Mouse (Mus musculus) cerebellum, postnatal 14 days (tissue): ENCODE data around the gene Rere.
"Not testable (repeated sequence)": the region's sequence is repeated elsewhere in the genome, so short reads cannot be mapped to it uniquely, and the experiment has no call there.

ENCODE experiments used
- DNase-seq, 2 experiments: peaks; one replicate each; pipeline ENCODE4 v3.0.0; 2021; ENCODE audit warnings: mixed read lengths in 2 of 2

The Rere gene

DNA sequence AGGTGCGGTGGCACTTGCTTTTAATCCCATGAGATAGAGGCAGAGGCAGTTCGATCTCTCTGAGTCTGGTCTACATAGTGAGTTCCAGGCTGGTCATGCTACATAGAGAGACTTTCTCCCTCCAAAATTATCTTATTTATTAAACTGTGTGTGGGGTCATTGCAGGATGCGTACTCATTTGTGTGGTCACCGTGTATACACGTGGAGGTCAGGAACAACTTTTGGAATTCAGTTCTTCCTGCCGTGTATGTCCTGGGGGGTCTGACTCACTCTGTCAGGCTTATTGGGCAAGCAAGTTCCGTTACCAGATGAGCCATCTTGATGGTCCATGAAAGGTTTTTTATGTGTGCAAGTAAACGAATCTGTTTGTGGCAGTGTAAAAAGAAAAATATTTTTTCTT, 5.5 kb downstream of the Rere start:
- no peak for DNase-seq

DNA sequence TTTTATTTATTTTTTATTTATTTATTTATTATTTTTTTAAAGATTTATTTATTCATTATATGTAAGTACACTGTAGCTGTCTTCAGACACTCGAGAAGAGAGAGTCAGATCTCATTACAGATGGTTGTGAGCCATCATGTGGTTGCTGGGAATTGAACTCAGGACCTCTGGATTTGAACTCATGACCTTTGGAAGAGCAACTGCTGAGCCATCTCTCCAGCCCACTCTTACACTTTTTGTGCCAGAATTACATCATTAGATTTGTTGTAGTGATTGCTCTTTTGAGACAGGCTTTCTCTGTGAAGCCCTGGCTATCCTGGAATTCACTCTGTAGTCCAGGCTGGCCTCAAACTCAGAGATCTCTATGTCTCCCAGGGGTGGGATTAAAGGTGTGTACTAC, 6.0 kb downstream of the Rere start:
- DNase-seq: not testable (repeated sequence)

DNA sequence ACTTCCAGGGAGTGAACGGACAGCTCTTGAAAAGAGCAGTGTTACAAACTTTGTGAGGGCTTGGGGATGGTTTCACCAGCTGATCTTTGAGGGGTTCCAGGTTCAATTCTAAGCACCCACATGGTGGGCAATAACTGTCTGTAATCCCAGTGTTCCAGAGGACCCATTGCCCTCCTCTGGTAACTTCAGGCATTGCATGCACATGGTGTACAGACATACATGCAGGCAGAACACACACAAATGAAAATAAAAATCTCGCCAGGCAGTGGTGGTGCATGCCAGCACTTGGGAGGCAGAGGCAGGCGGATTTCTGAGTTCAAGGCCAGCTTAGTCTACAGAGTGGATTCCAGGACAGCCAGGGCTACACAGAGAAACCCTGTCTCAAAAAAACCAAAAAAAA, 10.5 kb downstream of the Rere start:
- DNase-seq: peak in 1 of 2 experiments; percentile 30

DNA sequence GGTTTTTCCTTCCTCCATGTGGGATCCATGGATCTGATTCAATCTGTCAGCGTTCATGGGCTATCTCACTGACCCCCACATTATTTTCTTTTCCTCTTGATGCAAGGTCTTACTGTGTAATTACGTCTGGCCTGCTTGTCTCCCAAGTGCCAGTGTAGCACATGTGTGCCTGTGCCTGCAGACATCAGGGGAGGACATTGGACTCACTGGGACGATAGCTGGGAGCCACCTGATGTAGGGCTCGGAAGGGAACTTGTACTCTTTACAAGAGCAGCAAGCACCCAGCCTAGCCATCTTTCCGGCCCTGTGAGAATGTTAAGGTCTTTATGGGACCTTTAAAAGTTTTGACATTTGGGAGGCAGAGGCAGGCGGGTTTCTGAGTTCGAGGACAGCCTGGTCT, 13.4 kb downstream of the Rere start:
- no peak for DNase-seq

DNA sequence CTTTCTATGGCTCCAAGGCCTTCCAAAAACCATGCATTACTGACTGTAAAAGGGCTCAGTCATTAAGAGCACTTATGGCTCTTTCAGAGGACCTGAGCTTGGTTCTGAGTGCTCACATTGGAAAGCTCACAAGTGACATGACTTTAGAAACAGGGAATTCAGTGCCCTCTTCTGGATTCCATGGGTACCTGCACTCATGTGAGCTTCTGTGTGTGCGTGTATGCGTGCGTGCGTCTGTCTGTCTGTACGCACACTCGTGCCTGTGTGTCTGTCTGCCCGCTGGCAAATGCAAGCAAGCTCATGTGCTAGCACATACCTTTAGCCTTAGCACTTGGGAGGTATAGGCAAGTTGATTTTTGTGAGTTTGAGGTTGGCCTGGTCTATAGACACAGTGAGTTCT, 14.5 kb downstream of the Rere start:
- DNase-seq: no peak

GRCm38 (mm10) chr4:150302726-150303125, 21.3 kb downstream of the Rere start:
- no peak for DNase-seq

DNA sequence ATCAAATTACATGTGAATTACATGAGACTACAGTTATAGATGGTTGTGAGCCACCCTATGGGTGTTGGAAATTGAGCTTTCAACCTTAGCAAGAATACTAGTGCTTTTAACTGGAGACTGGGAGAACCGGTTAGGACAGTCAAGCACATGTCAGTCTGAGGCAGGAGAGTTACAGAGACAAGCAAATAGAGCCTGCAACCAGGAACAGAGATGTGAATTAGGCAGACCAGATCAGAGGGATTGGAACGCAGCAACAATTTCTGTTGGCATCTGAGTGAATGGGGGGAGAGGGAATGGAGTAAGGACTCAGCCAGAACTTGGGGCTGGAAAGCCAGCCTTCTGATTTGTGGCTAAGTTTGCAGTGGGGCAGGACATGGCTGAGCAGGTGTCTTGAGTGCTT, 25.3 kb downstream of the Rere start:
- no peak for DNase-seq

- no peak for DNase-seq
These were observed 25.8 kb downstream of the Rere start for GRCm38 (mm10) chr4:150307226-150307625.

GRCm38 (mm10) chr4:150311431-150311830, 30.0 kb downstream of the Rere start:
- no peak for DNase-seq

GRCm38 (mm10) chr4:150312646-150313045, 31.2 kb downstream of the Rere start:
- DNase-seq: peak; percentile 42 to 71

DNA sequence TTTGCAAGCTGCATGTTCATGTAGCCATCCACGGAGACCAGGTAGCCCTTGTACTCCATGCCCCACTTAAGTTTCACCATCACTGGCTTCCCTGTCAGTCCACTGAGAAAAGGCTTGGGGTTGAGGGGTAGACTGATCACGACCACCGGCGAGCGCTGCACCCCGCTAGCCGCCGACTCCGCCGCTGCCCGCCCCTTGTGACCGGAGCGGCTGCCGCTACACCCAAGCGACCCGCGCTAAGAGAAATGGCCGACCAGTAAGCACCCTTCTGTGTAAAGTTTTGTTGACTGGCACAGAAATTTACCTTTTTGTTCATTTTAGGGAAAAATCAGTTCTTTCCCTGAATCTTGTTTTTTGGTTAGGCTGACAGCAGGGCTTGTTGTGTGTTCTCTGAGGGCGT, 33.9 kb downstream of the Rere start:
- peak in 1 of 2 experiments; percentile 35 for DNase-seq

DNA sequence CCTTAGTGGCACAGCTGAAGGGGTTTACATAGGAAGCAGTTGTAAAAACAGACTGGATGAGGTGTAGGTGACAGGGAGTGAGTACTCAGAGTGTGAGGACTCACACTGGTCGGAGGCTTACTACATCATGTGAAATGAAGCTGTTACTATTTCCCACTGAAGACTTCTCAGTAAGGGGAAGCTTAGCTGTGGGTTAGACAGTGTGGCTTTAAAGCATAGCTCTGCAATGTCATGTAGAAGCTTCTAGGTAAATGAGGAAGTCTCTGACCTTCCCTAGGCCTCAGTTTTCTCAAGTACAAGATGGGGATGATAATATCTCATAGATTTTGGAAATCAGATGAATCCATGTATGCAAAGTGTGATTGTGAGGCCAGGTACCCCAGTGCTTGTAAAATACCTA, 35.1 kb downstream of the Rere start:
- DNase-seq: no peak

- DNase-seq: peak in 1 of 2 experiments; percentile 29
These were observed 43.8 kb downstream of the Rere start for GRCm38 (mm10) chr4:150325046-150325801.

GRCm38 (mm10) chr4:150326005-150326404, 44.6 kb downstream of the Rere start:
- DNase-seq: no peak

- peak in 1 of 2 experiments; percentile 17 for DNase-seq
These were observed 46.0 kb downstream of the Rere start for GRCm38 (mm10) chr4:150327476-150327875.

- no peak for DNase-seq
These were observed 52.7 kb downstream of the Rere start for GRCm38 (mm10) chr4:150333927-150334682.

- no peak for DNase-seq
These were observed 55.8 kb downstream of the Rere start for GRCm38 (mm10) chr4:150337260-150337659.

DNA sequence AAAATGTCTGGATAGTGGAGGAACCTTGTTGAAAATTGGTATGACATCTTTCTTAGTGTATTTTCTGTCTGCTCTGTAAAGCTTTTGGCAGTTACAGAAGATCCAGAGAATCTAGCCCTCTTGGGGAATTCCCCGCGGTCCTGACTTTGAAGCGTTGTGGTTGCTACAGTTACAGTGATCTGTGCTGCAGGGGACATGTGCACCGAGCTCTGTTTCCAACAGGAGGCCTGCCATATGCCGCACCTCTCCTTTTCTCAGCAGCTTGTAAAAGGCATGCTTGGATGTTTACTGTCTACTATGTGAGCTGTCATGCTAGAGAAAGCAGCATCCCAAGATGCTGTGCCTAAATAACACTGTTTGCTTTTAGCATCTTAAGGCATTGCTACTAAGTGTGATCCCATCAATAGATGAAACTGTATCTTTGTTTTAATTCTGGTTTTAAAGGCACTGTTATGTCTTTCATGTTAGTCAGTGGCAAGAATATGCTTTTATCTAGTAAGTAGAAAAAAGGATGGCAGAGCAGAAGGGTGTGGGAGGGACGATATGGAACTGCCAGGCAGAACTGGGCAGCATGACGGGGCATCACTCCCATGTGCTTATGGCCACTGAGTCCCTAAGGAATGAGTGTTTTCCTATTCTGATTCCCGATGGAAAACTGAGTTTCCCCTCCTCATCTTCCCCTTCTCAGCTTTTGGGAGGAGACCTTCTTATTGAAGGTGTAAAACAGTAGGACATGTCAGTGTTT, 57.6 kb downstream of the Rere start:
- DNase-seq: peak; percentile 65

- DNase-seq: no peak
These were observed 59.5 kb downstream of the Rere start for GRCm38 (mm10) chr4:150340796-150341525.

- DNase-seq: no peak
These were observed 63.1 kb downstream of the Rere start for GRCm38 (mm10) chr4:150344526-150344925.

DNA sequence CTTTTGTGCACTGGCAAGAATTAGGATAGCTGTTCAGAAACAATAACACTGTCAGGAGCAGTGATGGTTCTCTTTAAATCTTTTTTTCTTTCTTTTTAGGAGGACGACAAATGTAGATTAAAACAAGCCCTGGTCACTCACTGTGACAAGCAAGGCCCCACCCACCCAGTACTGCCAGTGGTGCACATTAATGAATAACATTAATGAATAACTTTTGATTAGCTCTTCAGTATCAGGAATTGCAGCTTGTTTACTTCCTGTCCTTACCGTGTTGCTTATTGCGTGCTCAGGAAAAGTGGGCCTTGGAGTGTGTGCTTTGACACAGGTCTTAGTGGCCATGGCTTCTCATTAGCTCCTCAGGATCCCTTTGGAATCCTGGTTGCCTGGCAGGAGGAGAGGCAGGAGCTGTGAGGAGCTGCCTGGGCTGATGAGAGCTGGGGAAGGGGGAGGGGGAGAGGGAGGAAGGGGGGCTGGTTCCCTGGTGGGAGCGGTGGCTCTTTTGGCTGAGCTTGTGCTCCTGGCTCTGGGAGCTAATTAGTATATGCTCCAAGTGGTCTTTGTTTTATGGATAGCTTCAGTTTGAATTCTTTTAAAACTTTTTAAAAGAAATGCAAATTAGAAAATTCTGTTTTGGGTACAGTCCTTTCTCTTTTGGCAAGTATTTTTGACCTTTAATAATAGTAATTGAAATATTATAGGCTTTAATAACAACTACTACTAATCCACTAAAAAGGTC, 65.4 kb downstream of the Rere start:
- DNase-seq: peak; percentile 35 to 42

DNA sequence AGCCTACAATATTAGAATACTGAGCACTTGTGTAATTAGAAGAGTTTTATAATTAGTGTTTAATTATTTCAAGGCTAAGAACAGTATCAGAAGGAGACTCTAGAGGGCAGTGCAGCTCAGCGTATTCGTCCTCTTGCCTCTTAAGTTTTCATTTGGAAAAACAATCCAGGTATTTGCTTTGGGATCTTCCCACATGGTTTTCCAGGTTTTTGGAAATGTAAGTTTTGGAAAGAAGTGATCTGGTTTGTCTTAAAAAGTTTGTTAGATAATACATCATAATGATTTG, 65.9 kb downstream of the Rere start:
- DNase-seq: peak; percentile 48 to 59
